Mouse (Mus musculus): Measurements from ENCODE around the gene Rfx4. TPM values are rescaled to one million over a fixed set of nuclear protein-coding genes. Genes with fewer than 3 reads are reported as not detected.

The Rfx4 gene
- total and polyA plus RNA-seq, 3 experiments, result 0.09 TPM; not detected in 2

GRCm38 (mm10) chr10:84867577-84867976, 111.7 kb downstream of the Rfx4 start:
- H3K4me3 ChIP-seq, result no peak overlapping the region
- TF ChIP-seq EP300 (IDR thresholded peaks at IDR 0.05; ENCODE audit: insufficient read depth, low read depth, low read length), result no peak
- no peak for TF ChIP-seq POLR2A (IDR thresholded peaks at IDR 0.05; ENCODE audit: insufficient read depth, low read depth, low read length)
- TF ChIP-seq CTCF (IDR thresholded peaks at IDR 0.05), result no peak
- H3K9ac ChIP-seq (ENCODE audit: low read depth, low read length), result no peak overlapping the region
- WGBS, result 87% methylated on average over 7 of the region's 7 CpGs
- H3K36me3 ChIP-seq (ENCODE audit: control insufficient read depth, insufficient read depth, low read length), result no peaks in the 10 kb centered on the region
- intact Hi-C loops (cut with DNase I), result no loop called here
- no peaks in the 10 kb centered on the region for H3K4me1 ChIP-seq (ENCODE audit: control insufficient read depth, insufficient read depth, low read length)
- DNase-seq, result no peak
- no peaks in the 10 kb centered on the region for H3K79me2 ChIP-seq (replicated peaks; ENCODE audit: control insufficient read depth, insufficient read depth, low read length)
- H3K27me3 ChIP-seq (ENCODE audit: control insufficient read depth, insufficient read depth, low read length), result no peaks in the 10 kb centered on the region
- H3K27ac ChIP-seq, result no peak overlapping the region

GRCm38 (mm10) chr10:84871285-84871684, 115.4 kb downstream of the Rfx4 start:
- Histone ChIP-seq H3K4me3 (no peak overlapping the region), H3K4me1 (ENCODE audit: control insufficient read depth, insufficient read depth, low read length) (no peaks in the 10 kb centered on the region), H3K79me2 (replicated peaks; ENCODE audit: control insufficient read depth, insufficient read depth, low read length) (no peaks in the 10 kb centered on the region), H3K9ac (ENCODE audit: low read depth, low read length) (no peak overlapping the region), H3K36me3 (ENCODE audit: control insufficient read depth, insufficient read depth, low read length) (no peaks in the 10 kb centered on the region), H3K27ac (no peak overlapping the region), H3K27me3 (ENCODE audit: control insufficient read depth, insufficient read depth, low read length) (no peaks in the 10 kb centered on the region)
- intact Hi-C loops (cut with DNase I), result no loop called here
- WGBS, result 84% methylated on average over 12 of the region's 12 CpGs
- TF ChIP-seq POLR2A (IDR thresholded peaks at IDR 0.05; ENCODE audit: insufficient read depth, low read depth, low read length) (no peak), CTCF (IDR thresholded peaks at IDR 0.05) (no peak), EP300 (IDR thresholded peaks at IDR 0.05; ENCODE audit: insufficient read depth, low read depth, low read length) (no peak)
- DNase-seq, result no peak

DNA sequence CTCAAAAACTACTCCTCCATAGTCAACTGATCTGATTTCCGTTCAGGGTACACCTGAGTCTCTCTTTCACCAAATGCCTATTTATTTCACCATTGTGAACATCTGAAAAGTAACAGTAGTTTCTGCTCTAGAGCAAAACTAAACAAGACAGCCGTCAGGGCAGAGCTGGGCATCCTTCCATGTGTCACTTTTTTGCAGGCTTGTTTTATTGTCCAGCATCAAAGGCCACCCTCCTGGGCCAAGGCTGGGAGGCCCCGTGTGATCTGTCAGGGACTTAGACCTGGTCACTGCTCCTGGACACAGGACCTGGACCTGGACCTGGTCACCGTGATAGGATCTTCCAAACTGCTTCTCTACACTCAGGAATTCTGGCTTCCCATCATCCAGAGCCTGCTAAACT, 116.1 kb downstream of the Rfx4 start:
- no peaks in the 10 kb centered on the region for H3K79me2 ChIP-seq (replicated peaks; ENCODE audit: control insufficient read depth, insufficient read depth, low read length)
- no peaks in the 10 kb centered on the region for H3K27me3 ChIP-seq (ENCODE audit: control insufficient read depth, insufficient read depth, low read length)
- no peaks in the 10 kb centered on the region for H3K36me3 ChIP-seq (ENCODE audit: control insufficient read depth, insufficient read depth, low read length)
- no peak overlapping the region for H3K4me3 ChIP-seq
- no peaks in the 10 kb centered on the region for H3K4me1 ChIP-seq (ENCODE audit: control insufficient read depth, insufficient read depth, low read length)
- no peak for TF ChIP-seq POLR2A (IDR thresholded peaks at IDR 0.05; ENCODE audit: insufficient read depth, low read depth, low read length)
- TF ChIP-seq EP300 (IDR thresholded peaks at IDR 0.05; ENCODE audit: insufficient read depth, low read depth, low read length), result no peak
- TF ChIP-seq CTCF (IDR thresholded peaks at IDR 0.05), result no peak
- WGBS, result 80% methylated on average over 4 of the region's 4 CpGs
- intact Hi-C loops (cut with DNase I), result no loop called here
- DNase-seq, result no peak
- no peak overlapping the region for H3K9ac ChIP-seq (ENCODE audit: low read depth, low read length)
- no peak overlapping the region for H3K27ac ChIP-seq

- H3K4me3 ChIP-seq, result no peak overlapping the region
- no peak overlapping the region for H3K9ac ChIP-seq (ENCODE audit: low read depth, low read length)
- DNase-seq, result no peak
- intact Hi-C loops (cut with DNase I), result no loop called here
- H3K4me1 ChIP-seq (ENCODE audit: control insufficient read depth, insufficient read depth, low read length), result no peaks in the 10 kb centered on the region
- WGBS, result 80% methylated on average over 9 of the region's 9 CpGs
- no peaks in the 10 kb centered on the region for H3K27me3 ChIP-seq (ENCODE audit: control insufficient read depth, insufficient read depth, low read length)
- no peaks in the 10 kb centered on the region for H3K79me2 ChIP-seq (replicated peaks; ENCODE audit: control insufficient read depth, insufficient read depth, low read length)
- no peaks in the 10 kb centered on the region for H3K36me3 ChIP-seq (ENCODE audit: control insufficient read depth, insufficient read depth, low read length)
- no peak overlapping the region for H3K27ac ChIP-seq
- TF ChIP-seq CTCF (IDR thresholded peaks at IDR 0.05) (no peak), POLR2A (IDR thresholded peaks at IDR 0.05; ENCODE audit: insufficient read depth, low read depth, low read length) (no peak), EP300 (IDR thresholded peaks at IDR 0.05; ENCODE audit: insufficient read depth, low read depth, low read length) (no peak)
These were observed 124.1 kb downstream of the Rfx4 start for GRCm38 (mm10) chr10:84879823-84880571.

GRCm38 (mm10) chr10:84882528-84882927, 126.7 kb downstream of the Rfx4 start:
- no peak overlapping the region for H3K9ac ChIP-seq (ENCODE audit: low read depth, low read length)
- intact Hi-C loops (cut with DNase I), result no loop called here
- no peak overlapping the region for H3K4me3 ChIP-seq
- H3K79me2 ChIP-seq (replicated peaks; ENCODE audit: control insufficient read depth, insufficient read depth, low read length), result no peaks in the 10 kb centered on the region
- DNase-seq, result no peak
- H3K4me1 ChIP-seq (ENCODE audit: control insufficient read depth, insufficient read depth, low read length), result peaks cover 1% of the 10 kb centered on the region
- H3K27ac ChIP-seq, result no peak overlapping the region
- H3K27me3 ChIP-seq (ENCODE audit: control insufficient read depth, insufficient read depth, low read length), result no peaks in the 10 kb centered on the region
- H3K36me3 ChIP-seq (ENCODE audit: control insufficient read depth, insufficient read depth, low read length), result no peaks in the 10 kb centered on the region
- no peak for TF ChIP-seq POLR2A (IDR thresholded peaks at IDR 0.05; ENCODE audit: insufficient read depth, low read depth, low read length)
- no peak for TF ChIP-seq CTCF (IDR thresholded peaks at IDR 0.05)
- no peak for TF ChIP-seq EP300 (IDR thresholded peaks at IDR 0.05; ENCODE audit: insufficient read depth, low read depth, low read length)
- WGBS, result 67% methylated on average over 2 of the region's 2 CpGs

- Histone ChIP-seq H3K27me3 (ENCODE audit: control insufficient read depth, insufficient read depth, low read length) (no peaks in the 10 kb centered on the region), H3K27ac (no peak overlapping the region), H3K79me2 (replicated peaks; ENCODE audit: control insufficient read depth, insufficient read depth, low read length) (no peaks in the 10 kb centered on the region), H3K36me3 (ENCODE audit: control insufficient read depth, insufficient read depth, low read length) (no peaks in the 10 kb centered on the region), H3K4me1 (ENCODE audit: control insufficient read depth, insufficient read depth, low read length) (peaks cover 1% of the 10 kb centered on the region), H3K4me3 (no peak overlapping the region), H3K9ac (ENCODE audit: low read depth, low read length) (no peak overlapping the region)
- WGBS, result 50% methylated on average over 5 of the region's 5 CpGs
- DNase-seq, result no peak
- intact Hi-C loops (cut with DNase I), result no loop called here
- TF ChIP-seq POLR2A (IDR thresholded peaks at IDR 0.05; ENCODE audit: insufficient read depth, low read depth, low read length), result no peak
- TF ChIP-seq EP300 (IDR thresholded peaks at IDR 0.05; ENCODE audit: insufficient read depth, low read depth, low read length), result no peak
- no peak for TF ChIP-seq CTCF (IDR thresholded peaks at IDR 0.05)
These were observed 129.6 kb downstream of the Rfx4 start for GRCm38 (mm10) chr10:84885341-84885884.

Measured in heart, adult 2 months (tissue).